Mouse (Mus musculus): ENCODE results near the gene Nr6a1. TPM values are rescaled to one million over a fixed set of nuclear protein-coding genes. Genes with fewer than 3 reads are reported as not detected.

The Nr6a1 gene
- 2.1 and 2.4 TPM in 2 replicates for polyA plus RNA-seq (2016; fragmentation: Nextera tagmentation; extraction: Ambion mirVana)

DNA sequence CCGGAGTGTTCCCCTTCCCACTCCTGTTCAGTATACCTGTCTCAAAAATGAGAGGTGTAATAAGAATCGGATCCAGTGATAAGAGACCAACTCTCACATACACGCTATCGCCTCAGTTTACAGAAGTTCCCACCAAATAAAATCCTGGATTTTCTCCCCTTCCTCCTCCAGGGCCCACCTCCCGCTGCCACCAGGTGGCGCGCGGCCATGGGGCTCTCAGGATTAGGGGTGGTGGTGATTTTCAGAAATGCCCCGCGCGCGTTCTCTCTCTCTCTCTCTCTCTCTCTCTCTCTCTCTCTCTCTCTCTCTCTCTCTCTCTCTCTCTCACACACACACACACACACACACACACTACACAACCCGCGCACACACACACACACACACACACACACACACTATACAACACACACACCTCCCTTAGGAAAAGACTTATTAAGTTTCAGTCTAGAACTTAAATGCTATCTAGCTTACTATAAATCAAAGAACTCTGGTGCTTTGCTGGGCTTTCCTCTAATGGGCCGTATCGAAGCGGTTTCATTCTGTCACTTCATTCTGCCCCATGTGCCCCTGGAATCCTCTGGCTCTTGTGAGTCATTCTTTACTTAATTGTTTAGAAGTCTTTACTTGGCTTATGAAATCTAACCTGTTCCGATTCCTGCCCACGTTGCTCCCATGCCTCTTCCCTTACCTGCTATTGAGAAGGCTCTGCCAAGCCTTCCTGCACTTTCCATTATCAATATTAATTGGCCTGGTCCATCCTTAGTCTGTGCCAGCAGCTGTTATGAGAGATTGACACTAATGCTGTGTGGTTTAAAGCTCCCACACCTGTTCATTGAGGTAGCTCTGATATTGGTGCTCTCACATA is at the start of gene Nr6a1:
Nr6a1 (minus strand) TSS at position 574 of the 865 bp plus-strand sequence.
- H3K27me3 ChIP-seq (replicated peaks) = peaks cover 59% of the 10 kb centered on the region
- H3K9me3 ChIP-seq (replicated peaks) = no peaks in the 10 kb centered on the region
- ATAC-seq = 0 out of 2 replicates have a peak, but pooled peaks have one; percentile 20
- H3K36me3 ChIP-seq = no peaks in the 10 kb centered on the region
- 9% methylated on average over 19 of the region's 19 CpGs for WGBS (ENCODE audit: insufficient replicate concordance)
- H3K4me3 ChIP-seq = peak within 1 kb of the TSS; percentile 84
- H3K27ac ChIP-seq = no peak within 1 kb of the TSS; the same call in 1 of the 2 replicates
- peaks cover 34% of the 10 kb centered on the region for H3K4me1 ChIP-seq
- H3K9ac ChIP-seq = peak within 1 kb of the TSS; percentile 46
- H3K4me2 ChIP-seq = peak within 1 kb of the TSS; percentile 99

DNA sequence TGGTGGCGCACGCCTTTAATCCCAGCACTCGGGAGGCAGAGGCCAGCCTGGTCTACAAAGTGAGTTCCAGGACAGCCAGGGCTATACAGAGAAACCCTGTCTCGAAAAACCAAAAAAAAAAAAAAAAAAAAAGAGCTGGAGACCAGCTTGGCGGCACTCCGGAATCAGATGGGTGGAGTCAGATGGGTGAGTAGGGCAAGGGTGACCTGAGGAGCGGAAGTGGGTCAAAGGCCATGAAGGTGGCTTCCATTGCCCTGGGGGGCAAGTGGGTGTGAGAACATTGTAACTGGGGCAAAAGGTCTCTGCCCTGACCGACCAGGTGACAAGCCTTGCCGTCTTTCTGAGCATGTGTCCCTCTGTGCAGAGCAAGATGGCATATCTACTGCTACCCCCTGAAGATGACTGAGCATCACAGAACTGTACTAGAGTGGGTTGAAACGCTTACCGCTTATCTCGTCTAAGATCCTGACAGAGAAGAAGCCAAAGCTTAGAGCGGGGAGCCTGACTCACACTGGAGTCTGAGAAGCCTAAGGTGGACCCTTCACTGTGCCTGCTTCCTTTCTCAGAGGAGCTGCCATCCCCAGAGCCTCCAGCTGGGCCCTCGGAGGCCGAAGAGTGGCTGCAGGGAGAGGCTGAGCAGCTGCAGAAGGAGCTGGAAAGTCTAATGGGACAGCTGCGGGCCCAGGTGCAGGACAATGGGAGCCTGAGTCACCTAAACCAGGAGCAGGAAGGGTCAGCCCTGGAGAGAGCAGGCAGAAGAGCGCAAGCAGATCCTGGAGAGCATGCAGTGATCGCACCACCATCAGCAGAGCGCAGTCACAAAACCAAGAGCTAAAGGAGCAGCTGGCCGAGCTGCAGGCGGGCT is 48.7 kb upstream of the Nr6a1 start:
- Histone ChIP-seq H3K27me3 (replicated peaks) (peaks cover 40% of the 10 kb centered on the region), H3K9me3 (replicated peaks) (no peaks in the 10 kb centered on the region), H3K4me3 (no peak overlapping the region), H3K4me1 (peaks cover 18% of the 10 kb centered on the region), H3K36me3 (no peaks in the 10 kb centered on the region), H3K27ac (no peak overlapping the region), H3K4me2 (no peak overlapping the region), H3K9ac (no peak overlapping the region)
- ATAC-seq = no peak
- WGBS (ENCODE audit: insufficient replicate concordance) = 67% methylated on average over 21 of the region's 21 CpGs

DNA sequence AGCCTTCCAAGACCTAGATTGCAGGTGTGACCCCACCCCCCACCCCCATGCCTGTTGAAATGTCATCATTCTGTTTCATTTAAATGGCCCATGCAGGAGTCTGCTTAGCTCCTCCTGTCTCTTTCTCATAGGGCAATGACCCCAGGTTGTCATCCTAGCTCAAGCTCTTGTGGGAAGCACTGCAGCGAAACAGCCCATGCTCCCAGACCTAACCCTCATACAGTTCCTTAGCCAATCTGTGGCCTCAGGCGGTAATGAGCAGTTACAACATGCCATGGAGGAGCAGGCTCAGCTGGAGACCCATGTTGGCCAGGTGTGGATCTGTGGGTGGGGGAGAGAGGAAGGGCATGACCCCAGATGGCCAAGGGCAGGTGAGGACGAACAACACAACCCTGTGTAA is 47.7 kb upstream of the Nr6a1 start:
- peaks cover 28% of the 10 kb centered on the region for H3K4me1 ChIP-seq
- no peak for ATAC-seq
- no peak overlapping the region for H3K4me3 ChIP-seq
- no peaks in the 10 kb centered on the region for H3K36me3 ChIP-seq
- WGBS (ENCODE audit: insufficient replicate concordance) = 57% methylated on average over 3 of the region's 3 CpGs
- no peak overlapping the region for H3K27ac ChIP-seq
- no peak overlapping the region for H3K4me2 ChIP-seq
- no peaks in the 10 kb centered on the region for H3K9me3 ChIP-seq (replicated peaks)
- no peak overlapping the region for H3K9ac ChIP-seq
- peaks cover 32% of the 10 kb centered on the region for H3K27me3 ChIP-seq (replicated peaks)

DNA sequence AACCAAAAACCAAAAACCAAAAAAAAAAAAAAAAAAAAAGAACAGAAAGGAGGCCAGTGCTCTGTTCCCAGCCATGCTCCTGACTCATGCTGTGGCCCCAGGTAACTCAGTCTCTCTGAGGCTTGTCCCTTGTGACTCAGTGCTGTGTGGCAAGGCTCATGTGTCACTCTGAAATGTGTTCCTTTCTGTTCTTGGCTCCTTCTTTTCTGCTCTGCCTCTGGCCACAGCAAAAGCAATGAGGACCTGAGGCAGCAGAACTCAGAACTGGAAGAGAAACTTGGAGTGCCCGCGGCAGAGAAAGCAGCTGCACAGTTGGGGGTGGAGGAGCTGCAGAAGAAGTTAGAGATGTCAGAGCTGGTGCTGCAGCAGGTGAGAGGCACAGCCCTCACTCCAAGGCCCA is 46.7 kb upstream of the Nr6a1 start:
- no peaks in the 10 kb centered on the region for H3K36me3 ChIP-seq
- H3K4me2 ChIP-seq = no peak overlapping the region
- peaks cover 22% of the 10 kb centered on the region for H3K27me3 ChIP-seq (replicated peaks)
- 33% methylated on average over 2 of the region's 2 CpGs for WGBS (ENCODE audit: insufficient replicate concordance)
- H3K4me3 ChIP-seq = no peak overlapping the region
- no peak overlapping the region for H3K9ac ChIP-seq
- ATAC-seq = no peak
- no peak overlapping the region for H3K27ac ChIP-seq
- H3K9me3 ChIP-seq (replicated peaks) = no peaks in the 10 kb centered on the region
- H3K4me1 ChIP-seq = peaks cover 38% of the 10 kb centered on the region

DNA sequence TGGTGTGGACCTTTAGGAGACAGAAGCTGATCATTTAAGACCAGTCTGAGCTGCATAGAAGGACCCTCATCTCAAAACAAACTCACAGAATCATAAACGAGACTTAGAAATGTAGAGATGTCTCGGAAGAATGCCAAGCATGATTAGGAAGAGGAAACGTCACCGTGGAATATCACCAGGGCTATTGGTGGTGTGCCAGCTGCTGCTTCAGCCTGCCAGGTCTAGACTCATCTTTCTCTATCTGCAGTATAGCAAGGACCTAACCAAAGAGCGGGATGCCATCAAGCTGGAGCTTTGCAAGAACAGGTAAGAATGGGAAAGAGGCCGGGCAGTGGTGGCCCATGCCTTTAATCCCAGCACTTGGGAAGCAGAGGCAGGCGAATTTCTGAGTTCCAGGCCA is 46.2 kb upstream of the Nr6a1 start:
- no peaks in the 10 kb centered on the region for H3K9me3 ChIP-seq (replicated peaks)
- H3K4me1 ChIP-seq = peaks cover 43% of the 10 kb centered on the region
- no peak overlapping the region for H3K4me2 ChIP-seq
- H3K36me3 ChIP-seq = no peaks in the 10 kb centered on the region
- no peak overlapping the region for H3K27ac ChIP-seq
- no peak overlapping the region for H3K4me3 ChIP-seq
- peaks cover 21% of the 10 kb centered on the region for H3K27me3 ChIP-seq (replicated peaks)
- ATAC-seq = no peak
- H3K9ac ChIP-seq = no peak overlapping the region
- 65% methylated on average over 7 of the region's 7 CpGs for WGBS (ENCODE audit: insufficient replicate concordance)

DNA sequence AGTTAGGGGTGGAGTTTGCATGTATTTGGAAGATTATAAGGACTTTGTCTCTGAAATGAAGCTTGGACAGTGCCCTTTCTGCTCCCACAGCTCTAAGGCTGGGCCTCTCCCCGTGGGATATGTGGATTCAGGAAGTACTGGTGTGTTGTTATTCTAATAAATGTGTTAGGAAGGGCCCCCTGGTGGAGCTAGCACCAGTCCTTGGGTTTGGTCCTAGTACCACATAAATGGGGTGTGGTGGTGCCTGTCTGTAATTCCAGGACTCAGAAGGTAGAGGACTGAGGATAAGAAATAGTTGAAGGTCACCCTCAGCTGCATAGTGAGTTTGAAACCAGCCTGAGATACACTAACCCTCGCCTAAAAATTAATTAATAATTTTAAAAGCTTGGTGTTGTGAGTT is 45.7 kb upstream of the Nr6a1 start:
- ATAC-seq = no peak
- WGBS (ENCODE audit: insufficient replicate concordance) = 14% methylated on average over 2 of the region's 2 CpGs
- H3K4me3 ChIP-seq = no peak overlapping the region
- no peak overlapping the region for H3K4me2 ChIP-seq
- peaks cover 44% of the 10 kb centered on the region for H3K4me1 ChIP-seq
- H3K9ac ChIP-seq = no peak overlapping the region
- no peak overlapping the region for H3K27ac ChIP-seq
- H3K9me3 ChIP-seq (replicated peaks) = no peaks in the 10 kb centered on the region
- H3K27me3 ChIP-seq (replicated peaks) = peaks cover 19% of the 10 kb centered on the region
- H3K36me3 ChIP-seq = no peaks in the 10 kb centered on the region

DNA sequence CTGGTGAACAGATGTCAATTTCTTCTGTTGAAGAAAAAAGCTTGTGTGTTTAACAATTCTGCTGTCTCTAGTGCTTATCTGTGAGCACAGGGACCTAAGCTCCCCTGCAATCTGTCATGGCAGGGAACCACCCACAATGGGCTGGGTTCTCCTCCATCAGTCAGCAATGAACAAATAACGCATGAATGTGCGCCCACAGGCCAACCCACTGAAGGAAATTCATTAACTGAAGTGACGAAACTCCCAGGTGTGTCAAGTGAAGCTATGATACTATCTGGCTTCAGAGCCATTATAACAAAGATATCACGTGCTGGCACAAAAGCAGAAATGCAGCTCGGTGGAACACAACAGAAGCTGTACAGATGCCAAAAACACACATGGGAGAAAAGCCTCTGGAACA is 42.6 kb upstream of the Nr6a1 start:
- H3K27ac ChIP-seq = peak overlapping the region; percentile 87
- no peaks in the 10 kb centered on the region for H3K36me3 ChIP-seq
- 23% methylated on average over 5 of the region's 5 CpGs for WGBS (ENCODE audit: insufficient replicate concordance)
- H3K4me3 ChIP-seq = no peak overlapping the region
- peaks cover 58% of the 10 kb centered on the region for H3K4me1 ChIP-seq
- H3K27me3 ChIP-seq (replicated peaks) = no peaks in the 10 kb centered on the region
- no peaks in the 10 kb centered on the region for H3K9me3 ChIP-seq (replicated peaks)
- ATAC-seq = peak; percentile 94
- H3K9ac ChIP-seq = peak overlapping the region; percentile 27; the same call in 1 of the 2 replicates
- peak overlapping the region; percentile 50 for H3K4me2 ChIP-seq

DNA sequence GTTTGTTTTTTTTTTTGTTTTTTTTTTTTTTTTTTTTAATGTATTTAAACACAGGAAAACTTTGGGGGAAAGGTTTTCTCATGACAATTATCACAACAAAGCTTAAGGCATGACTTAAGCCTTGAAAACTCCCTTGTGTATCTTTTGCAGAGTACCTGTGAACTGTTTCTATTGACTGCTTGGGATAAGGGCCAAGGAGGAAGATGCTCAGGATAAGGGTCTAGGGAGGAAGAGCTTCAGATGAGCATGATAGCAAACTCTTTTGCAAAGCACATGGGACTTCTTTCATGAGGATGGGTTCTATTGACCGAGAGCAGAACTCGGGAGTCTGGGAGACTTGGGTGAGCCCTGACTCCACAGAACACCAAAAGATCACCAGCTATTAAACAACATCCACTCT is 42.2 kb upstream of the Nr6a1 start:
- Histone ChIP-seq H3K27me3 (replicated peaks) (no peaks in the 10 kb centered on the region), H3K27ac (peak overlapping the region; percentile 87), H3K4me2 (peak overlapping the region; percentile 50), H3K4me1 (peaks cover 58% of the 10 kb centered on the region), H3K9ac (0 out of 2 replicates have a peak overlapping the region, but pooled peaks have one; percentile 27), H3K4me3 (no peak overlapping the region), H3K36me3 (no peaks in the 10 kb centered on the region), H3K9me3 (replicated peaks) (no peaks in the 10 kb centered on the region)
- 65% methylated on average over 2 of the region's 2 CpGs for WGBS (ENCODE audit: insufficient replicate concordance)
- ATAC-seq = peak; percentile 65

DNA sequence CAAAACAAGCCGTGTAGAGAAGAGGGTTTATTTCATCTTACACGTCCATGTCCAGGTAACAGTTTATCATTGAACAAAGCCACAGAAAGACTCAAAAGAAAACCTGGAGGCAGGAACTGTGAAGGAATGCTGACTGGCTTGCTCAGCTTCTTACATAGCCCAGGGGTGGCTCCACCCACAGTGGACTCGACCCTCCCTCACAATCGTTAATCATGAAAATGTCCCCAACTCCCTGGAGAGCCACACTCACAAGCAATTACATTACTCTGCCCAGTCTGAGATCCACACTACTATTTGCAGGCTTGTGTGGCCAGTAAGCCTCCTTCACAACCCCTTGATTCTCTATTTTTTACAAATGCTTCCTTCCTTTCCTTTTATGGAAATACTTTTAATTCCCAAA is 36.7 kb upstream of the Nr6a1 start:
- no peak for ATAC-seq
- Histone ChIP-seq H3K4me1 (peaks cover 33% of the 10 kb centered on the region), H3K9me3 (replicated peaks) (no peaks in the 10 kb centered on the region), H3K4me2 (no peak overlapping the region), H3K27ac (no peak overlapping the region), H3K4me3 (no peak overlapping the region), H3K9ac (no peak overlapping the region), H3K36me3 (no peaks in the 10 kb centered on the region), H3K27me3 (replicated peaks) (no peaks in the 10 kb centered on the region)
- WGBS (ENCODE audit: insufficient replicate concordance) = 41% methylated on average over 4 of the region's 4 CpGs

DNA sequence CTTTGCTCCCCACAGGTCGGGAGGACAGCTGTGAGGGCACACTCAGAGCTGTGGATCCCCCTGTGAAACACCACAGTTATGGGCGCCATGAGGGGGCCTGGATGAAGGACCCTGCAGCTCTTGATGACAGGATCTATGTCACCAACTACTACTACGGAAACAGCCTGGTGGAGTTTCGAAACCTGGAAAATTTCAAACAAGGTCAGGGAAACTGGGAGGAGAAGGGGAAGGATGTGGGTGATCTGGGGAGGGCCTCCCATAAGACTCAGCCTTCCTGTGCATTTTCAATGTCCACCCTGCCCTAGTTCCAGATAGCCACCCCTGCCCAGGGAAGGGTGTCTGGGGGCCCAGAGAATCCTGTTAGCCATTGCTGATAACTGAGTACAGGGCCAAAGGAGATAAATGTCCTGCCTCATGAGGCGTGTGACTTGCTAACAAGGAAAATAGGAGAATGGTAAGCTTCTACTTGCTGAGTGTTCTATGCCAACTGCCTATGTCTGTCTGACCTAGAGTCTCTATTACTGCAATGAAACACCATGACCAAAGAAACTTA is 30.3 kb upstream of the Nr6a1 start:
- H3K27me3 ChIP-seq (replicated peaks) = no peaks in the 10 kb centered on the region
- H3K36me3 ChIP-seq = no peaks in the 10 kb centered on the region
- WGBS (ENCODE audit: insufficient replicate concordance) = 56% methylated on average over 5 of the region's 5 CpGs
- no peaks in the 10 kb centered on the region for H3K9me3 ChIP-seq (replicated peaks)
- no peak overlapping the region for H3K27ac ChIP-seq
- H3K4me3 ChIP-seq = no peak overlapping the region
- no peak overlapping the region for H3K9ac ChIP-seq
- H3K4me1 ChIP-seq = peaks cover 25% of the 10 kb centered on the region
- ATAC-seq = peak; percentile 52; the same call in 1 of the 2 replicates
- H3K4me2 ChIP-seq = no peak overlapping the region

DNA sequence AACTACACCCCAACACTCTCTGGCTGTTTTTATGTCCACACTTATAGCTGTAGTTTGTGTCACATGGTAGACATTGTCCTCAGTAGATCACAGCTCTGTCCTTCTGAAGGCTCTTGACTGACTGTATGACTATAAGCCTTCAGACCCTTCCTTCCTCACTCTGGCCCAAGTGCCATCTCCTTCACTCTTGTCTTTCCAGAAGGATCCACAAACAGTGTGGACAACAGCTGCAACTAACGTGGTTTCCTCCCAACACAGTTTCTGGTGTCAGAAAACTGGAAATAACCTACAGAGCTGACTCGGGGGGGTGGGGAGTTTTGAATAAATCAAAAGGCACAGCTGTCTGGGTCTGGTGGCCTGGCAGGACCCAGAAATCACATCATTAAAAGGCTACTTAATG is 28.6 kb upstream of the Nr6a1 start:
- Histone ChIP-seq H3K9ac (no peak overlapping the region), H3K4me2 (no peak overlapping the region), H3K27me3 (replicated peaks) (0 out of 2 replicates have a peak, but pooled peaks cover 3% of the 10 kb centered on the region), H3K4me3 (no peak overlapping the region), H3K27ac (no peak overlapping the region), H3K4me1 (peaks cover 16% of the 10 kb centered on the region), H3K9me3 (replicated peaks) (no peaks in the 10 kb centered on the region), H3K36me3 (no peaks in the 10 kb centered on the region)
- no peak for ATAC-seq
- 58% methylated on average over 2 of the region's 2 CpGs for WGBS (ENCODE audit: insufficient replicate concordance)

Measured in liver, embryonic 12.5 days (tissue).